Mouse (Mus musculus) testis, postnatal 14 days (tissue): Measurements from ENCODE around the gene Grid1.

ENCODE experiments used
- DNase-seq: peaks from one replicate; pipeline ENCODE4 v3.0.0; 2021; ENCODE audit warnings: low spot score

The Grid1 gene

GRCm38 (mm10) chr14:35453702-35454101 lies 633.8 kb downstream of the Grid1 start:
- no peak for DNase-seq

GRCm38 (mm10) chr14:35468254-35468653 lies 648.3 kb downstream of the Grid1 start:
- no peak for DNase-seq

- DNase-seq, result no peak
Measured at GRCm38 (mm10) chr14:35486017-35486416, 666.1 kb downstream of the Grid1 start.

GRCm38 (mm10) chr14:35502324-35502723 lies 682.4 kb downstream of the Grid1 start:
- DNase-seq, result no peak

- no peak for DNase-seq
Measured at GRCm38 (mm10) chr14:35519402-35519801, 699.5 kb downstream of the Grid1 start.

GRCm38 (mm10) chr14:35538835-35539234 lies 718.9 kb downstream of the Grid1 start:
- DNase-seq, result no peak

- DNase-seq, result no peak
Measured at GRCm38 (mm10) chr14:35541254-35541991, 721.5 kb downstream of the Grid1 start.

- no peak for DNase-seq
Measured at GRCm38 (mm10) chr14:35541992-35542380, 722.1 kb downstream of the Grid1 start.

- no peak for DNase-seq
Measured at GRCm38 (mm10) chr14:35554288-35554687, 734.4 kb downstream of the Grid1 start.

- no peak for DNase-seq
Measured at GRCm38 (mm10) chr14:35561244-35561893, 741.5 kb downstream of the Grid1 start.

- DNase-seq, result no peak
Measured at GRCm38 (mm10) chr14:35572991-35573502, 753.1 kb downstream of the Grid1 start.

GRCm38 (mm10) chr14:35574489-35574888 lies 754.6 kb downstream of the Grid1 start:
- DNase-seq, result no peak

GRCm38 (mm10) chr14:35575285-35575684 lies 755.4 kb downstream of the Grid1 start:
- no peak for DNase-seq

GRCm38 (mm10) chr14:35625749-35626148 lies 805.8 kb downstream of the Grid1 start:
- peak; percentile 11 for DNase-seq
